Mouse (Mus musculus): Measurements from ENCODE around the gene 1700067K01Rik.

The 1700067K01Rik gene

DNA sequence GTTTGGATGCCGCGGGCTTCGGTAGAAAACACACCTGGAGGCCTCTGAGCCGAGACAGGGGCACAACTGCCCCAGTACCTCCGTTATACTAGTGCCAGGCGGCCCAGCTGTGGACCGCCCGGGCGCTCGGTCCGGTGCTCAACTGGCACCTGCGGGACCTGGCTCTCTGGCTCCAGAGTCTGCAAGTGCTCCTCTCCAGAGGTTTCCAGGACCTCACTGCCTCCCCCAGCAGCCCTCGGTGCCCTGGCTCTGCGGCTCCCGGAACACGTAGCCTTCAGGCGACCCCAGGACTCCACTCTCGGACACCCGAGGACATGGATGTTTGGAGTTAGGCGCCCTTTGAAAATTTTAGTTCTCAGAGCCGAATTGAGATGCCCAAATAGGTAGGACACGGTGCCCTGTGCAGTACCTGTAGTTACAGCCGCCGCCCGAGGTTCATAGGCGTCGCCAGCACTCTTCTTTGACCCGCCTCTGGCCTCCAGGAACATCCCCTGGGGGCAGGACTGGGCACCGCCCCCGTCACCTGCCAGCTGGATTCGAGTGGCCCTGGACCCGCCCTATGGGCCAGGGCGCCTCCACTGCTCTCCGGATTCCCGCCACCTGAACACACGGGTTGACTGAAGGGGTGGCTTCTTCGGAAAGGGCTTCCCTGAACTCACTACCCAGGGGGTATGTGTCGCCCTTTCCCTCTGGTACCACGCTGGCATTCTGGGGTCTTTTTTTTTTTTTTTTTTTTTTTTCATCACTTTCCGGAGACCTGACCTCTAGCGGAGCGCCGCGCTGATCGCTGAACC lies 10.6 kb downstream of the 1700067K01Rik start, which contains the start of gene 2210011C24Rik:
2210011C24Rik (minus strand) TSS at position 467 of the 794 bp plus-strand sequence.
- DNase-seq (ENCODE audit: low read depth), result no peak

DNA sequence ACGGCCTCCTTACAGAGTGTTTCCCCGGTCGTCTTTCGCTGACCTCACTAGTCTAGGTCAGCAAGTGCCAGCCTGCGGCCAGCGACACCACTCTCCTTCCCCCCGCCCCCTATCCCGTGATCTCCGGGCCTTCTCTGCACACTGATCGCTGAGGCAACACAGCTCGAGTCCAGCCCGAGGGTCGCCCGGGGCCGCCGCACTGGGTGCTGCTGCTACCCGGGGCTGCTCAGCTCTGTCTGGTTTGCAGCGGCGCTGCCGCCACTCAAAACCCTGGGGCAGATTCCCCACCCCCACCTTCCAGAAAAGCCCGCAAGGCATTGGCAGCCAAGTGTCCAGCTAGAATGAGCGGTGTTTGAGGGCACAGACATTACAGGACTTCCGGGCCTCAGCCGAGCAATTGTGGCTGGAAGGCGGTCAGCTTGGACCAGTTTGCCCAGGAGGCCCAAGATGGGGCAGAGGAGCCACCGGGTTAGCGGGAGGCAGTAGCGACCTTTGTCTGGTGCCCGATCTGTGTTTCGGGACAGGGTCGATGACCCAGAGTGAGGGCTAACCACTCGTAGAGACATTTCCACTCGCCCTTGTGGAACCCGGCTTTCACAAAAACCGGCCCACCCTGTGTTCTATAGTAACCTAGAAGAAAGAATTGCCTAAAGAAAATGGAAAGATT lies 11.3 kb downstream of the 1700067K01Rik start:
- no peak for DNase-seq (ENCODE audit: low read depth)

DNA sequence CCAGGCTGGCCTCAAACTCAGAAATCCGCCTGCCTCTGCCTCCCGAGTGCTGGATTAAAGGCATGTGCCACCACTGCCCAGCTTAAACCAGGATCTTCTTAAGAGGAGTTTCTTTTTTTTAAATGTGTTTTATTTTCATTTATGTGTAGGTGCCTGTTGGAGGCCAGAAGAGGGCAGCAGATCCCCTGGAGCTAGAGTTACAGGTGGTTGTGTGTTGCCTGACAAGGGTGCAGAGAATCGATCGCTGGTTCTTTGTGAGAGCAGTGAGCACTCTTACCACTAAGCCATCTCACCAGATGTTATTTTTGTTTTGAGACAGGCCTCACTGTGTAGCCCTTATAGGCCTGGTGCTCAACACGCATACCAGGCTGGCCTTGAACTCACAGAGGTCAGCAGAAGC lies 14.5 kb downstream of the 1700067K01Rik start:
- DNase-seq (ENCODE audit: low read depth), result no peak

DNA sequence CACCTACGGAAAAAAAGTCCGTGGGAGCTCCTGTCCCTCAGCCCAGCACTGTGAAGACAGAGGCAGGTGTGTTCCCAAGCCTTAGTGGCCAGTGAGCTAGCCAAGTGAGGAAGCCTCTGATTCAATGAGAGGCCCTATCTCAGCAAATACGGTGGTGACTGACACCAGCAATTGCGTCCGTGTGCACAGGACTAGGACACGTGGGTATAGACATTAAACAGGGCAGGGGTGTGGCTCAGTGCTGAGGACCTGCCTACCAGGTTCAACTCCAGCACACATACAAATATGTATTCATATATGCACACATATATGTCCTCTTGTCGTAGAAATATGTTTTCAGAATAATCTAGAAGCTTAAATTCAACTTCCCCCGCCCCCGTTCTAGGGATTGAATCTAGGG lies 18.4 kb downstream of the 1700067K01Rik start:
- no peak for DNase-seq (ENCODE audit: low read depth)

DNA sequence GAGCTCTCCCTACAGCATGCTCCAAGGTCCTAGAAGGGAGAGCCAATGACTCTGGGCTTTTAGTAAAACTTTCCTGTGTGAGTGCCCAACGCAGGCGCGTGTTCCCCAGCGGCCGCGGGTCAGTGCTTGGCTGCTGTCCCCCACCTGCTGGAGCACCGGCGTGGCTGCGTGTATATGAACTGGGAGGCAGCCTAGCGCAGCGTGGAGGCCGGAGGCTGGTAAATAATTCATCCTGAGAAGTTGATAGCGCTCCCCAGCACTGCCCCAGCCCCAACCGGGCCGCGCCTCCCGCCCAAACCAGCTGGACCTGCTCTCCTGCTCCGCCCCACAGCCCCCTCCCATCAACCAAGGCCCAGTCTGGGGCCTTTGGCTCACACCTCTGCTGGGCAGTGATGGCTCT lies 19.8 kb downstream of the 1700067K01Rik start, which contains the start of gene Palm3:
Palm3 (plus strand) TSS at position 376 of the 400 bp plus-strand sequence.
- no peak for DNase-seq (ENCODE audit: low read depth)

DNA sequence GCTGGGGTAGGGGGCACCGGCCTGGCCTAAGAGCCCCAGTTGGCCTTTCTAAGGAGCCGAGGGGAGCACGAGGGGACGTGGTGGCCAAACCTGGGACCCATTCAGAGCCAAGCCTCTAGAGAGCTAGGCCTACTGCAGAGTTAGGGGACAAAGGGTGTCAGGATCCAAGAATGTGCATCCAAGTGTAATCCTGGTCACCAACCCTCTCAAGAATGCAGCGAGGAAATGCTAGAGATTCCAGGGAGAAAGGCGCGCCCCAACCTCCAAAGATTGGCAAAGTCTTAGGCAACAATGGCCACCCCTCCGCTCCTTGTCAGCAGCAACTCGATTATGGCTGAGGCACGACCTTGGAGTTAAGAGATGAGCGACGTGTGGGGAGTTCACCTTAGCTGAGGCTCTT lies 20.3 kb downstream of the 1700067K01Rik start:
- no peak for DNase-seq (ENCODE audit: low read depth)

DNA sequence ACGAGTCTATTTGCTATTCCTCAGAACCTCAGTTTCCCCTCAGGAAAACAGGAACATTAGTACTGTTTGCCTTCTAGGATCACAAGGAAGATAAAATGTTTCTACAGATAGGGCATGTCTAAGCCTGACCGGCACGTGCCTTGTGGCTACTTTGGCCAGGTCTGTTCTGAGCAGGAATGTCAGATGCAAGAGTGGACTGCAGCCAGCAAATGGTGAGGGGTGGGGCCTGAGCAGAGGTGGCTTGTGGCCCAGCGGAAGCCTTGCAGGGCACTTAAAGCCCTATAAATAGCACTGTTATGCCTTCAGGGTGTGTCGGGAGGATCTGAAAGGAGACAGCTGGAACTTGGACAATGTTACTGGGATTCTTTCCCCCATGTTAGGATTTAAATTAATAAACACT lies 21.8 kb downstream of the 1700067K01Rik start:
- peak; percentile 48 for DNase-seq (ENCODE audit: low read depth)

DNA sequence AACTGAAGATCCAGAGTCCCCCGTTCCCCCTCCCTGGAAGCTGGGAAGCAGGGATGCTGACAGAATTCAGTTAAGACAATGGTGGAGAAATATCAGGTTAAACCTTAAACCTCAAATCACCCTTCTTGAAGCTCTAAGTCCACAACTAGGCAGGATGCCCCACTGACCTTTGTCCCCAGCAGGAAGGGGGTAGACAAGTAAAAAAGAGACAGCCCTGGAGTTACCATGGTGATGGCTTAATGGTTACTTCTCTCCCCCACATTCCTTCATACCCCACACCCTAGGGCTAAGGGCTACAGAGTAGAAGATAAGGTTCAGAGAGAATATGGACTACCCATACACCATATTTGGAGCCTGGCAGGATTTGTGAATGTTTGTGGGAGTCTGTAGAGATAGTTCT lies 22.3 kb downstream of the 1700067K01Rik start:
- DNase-seq (ENCODE audit: low read depth), result no peak

DNA sequence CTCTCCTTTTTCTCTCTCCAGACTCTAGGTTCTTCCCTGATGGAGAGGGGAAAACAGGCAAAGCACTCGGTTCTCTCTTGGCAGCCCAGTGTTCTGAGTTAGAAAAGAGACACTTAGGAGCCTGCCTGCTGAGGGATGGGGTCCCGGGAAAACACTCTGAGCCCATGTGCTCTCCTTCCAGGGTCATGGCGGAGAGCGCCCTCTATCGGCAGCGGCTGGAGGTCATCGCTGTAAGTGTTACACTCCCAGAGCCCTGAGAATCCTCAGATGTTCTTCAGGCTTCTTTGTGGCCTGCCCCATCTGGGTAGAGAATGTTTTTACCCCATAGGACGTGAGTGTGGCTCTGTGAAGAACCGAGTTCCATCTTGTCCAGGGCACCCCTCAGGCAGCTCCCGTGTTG lies 22.9 kb downstream of the 1700067K01Rik start:
- DNase-seq (ENCODE audit: low read depth), result peak; percentile 55

DNA sequence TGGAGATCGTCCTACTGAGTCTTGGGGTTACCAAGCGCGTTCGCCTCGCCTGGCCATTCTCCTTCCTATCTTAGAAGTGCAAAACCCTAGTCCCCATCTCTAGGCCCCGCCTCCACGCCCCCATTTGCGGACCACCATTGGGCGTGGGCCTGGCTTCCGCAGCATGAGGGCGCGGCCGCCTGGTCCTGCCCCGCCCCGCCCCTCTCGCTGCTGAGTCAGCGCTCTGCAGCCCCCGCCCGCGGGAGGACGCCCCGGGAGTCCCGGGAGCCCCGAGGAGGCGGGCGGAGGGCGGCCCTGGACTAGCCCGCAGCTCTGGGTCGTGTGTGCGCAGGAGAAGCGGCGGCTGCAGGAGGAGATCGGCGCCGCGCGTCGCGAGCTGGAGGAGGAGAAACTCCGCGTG lies 24.6 kb downstream of the 1700067K01Rik start:
- DNase-seq (ENCODE audit: low read depth), result no peak

DNA sequence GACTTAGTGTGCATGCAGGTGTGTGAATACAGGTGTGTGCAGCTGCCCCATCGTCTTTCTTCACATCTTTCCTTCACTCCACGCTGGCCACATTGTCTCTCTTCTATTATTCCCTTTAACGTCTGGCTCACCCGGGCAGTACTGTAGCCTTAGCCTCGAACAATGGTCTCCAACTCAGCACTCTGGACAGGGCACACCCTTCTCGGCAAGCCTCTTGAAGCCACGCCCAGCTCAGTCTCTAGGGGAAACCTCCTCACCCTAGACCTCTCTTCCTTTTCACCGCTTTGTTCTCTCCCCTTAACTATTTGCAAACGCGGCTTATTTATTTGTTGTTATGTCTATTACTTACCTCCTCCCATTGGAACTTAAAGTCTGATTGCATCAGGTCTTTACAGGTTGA lies 26.1 kb downstream of the 1700067K01Rik start:
- DNase-seq (ENCODE audit: low read depth), result no peak

DNA sequence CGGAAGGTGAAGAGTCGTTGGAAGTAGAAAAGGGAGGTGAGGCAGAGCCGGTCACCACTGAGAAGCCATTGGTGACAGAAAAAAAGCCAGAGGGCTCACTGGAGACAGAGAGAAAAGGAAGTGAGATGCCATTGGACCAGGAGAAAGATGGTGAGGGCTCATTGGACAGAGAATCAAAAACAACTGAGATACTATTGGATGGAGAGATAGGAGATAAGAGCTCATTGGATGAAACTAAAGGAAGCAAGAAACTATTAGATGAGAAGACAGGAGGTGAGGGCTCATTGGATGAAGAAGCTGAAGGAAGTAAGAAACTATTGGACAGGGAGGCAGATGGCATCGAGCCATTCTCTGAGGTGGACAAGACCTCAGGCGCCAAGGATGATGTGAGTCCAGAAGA lies 28.0 kb downstream of the 1700067K01Rik start:
- DNase-seq (ENCODE audit: low read depth), result peak; percentile 53

DNA sequence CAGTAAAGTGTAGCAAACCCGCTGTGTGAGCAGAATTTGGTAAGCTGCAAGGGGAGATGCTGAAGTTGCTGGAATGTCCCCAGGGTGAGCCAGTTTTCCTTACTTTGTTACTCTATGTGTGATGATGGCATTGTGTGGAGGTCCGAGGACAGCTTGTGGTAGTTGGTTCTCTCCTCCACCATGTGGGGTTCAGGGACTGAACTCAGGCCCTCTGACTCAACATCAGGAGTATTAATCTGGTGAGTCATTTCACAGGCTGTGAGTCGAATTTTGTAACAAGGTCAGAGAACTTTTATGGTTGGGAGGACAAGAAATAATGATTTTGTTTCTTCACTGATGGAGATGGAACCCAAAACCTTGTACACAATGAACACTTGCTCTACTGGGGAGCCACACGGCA lies 31.5 kb downstream of the 1700067K01Rik start:
- DNase-seq (ENCODE audit: low read depth), result no peak

DNA sequence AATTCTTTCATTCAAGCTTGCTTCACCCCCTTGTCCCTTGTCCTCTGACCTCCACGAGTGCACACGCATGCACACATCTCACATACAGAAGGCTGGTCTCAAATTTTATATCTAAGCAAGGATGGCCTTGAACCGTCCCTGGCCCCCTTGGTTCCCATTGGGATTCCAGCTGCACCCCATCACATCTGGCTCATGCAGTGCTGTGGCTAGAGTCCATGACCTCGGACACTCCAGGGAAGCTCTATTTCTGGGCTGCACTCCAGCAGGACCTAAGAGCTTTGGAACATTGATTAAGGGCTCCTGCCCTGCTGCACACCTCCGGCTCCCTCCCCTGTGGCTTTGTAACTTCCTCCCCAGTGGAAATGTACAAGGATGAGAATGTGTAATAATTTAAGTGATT lies 36.7 kb downstream of the 1700067K01Rik start:
- DNase-seq (ENCODE audit: low read depth), result no peak

DNA sequence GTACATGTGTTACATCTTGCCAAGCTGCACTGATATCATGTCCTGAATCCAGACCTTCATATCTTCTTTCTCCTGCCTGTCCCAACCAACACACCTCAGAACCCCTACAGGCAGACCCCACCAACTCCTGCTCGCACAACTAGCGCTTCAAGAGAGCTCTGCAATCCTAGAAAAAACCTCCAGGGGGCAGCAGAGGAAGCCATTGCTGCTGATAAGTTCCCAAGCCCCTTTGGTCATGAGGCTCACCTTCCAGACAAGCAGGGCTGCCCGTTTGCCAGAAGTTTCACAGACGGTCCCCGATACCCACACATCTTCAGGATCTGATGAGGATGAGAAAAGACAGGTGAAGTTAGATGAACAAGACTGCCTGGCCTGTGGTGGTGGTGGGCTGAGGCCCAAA lies 37.7 kb downstream of the 1700067K01Rik start:
- peak; percentile 80 for DNase-seq (ENCODE audit: low read depth)

DNA sequence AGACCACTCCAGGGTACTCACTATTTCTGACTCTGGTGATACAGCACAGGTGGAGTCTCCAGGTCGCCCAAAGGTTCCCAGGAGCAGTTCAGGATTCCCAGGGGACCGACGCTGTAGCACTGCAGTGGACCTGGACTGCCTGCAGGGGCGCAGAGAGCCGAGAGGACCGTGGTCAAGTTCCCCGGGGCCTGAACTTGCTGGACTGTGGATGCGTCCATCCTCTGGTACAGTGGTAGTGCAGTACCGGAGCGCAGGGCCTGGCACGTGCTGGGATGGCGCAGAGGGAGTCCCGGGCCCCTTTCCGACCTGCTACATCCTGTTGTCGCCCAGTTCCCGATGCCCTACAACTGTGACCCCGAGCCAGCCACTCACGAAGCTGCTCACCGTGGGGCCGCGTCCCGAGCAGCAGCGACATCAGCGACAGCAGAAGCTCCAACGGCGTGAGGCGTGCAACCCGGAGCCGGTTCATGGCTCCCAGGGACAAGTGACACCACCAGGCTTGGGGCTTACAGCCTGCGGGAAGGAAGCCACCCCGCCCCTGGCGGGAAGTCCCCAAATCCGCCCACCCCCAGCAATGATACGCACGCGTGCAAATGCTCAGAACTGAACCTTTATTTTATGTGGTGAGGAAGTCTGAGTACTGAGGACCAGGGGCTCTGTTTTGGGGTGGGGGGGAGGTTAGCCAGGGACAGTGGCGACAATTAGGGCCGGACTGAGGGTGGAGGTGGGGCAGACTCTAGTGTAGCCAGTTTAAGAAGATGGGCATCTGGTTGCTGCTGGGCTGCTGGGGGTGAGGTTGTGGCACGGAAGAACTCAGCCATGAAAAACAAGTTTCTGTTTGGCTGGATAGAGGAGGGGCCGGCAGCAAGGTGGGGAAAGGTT lies 41.0 kb downstream of the 1700067K01Rik start, which contains the start of gene Il27ra:
Il27ra (minus strand) TSS at position 524 of the 882 bp plus-strand sequence.
- DNase-seq (ENCODE audit: low read depth), result peak; percentile 58

DNA sequence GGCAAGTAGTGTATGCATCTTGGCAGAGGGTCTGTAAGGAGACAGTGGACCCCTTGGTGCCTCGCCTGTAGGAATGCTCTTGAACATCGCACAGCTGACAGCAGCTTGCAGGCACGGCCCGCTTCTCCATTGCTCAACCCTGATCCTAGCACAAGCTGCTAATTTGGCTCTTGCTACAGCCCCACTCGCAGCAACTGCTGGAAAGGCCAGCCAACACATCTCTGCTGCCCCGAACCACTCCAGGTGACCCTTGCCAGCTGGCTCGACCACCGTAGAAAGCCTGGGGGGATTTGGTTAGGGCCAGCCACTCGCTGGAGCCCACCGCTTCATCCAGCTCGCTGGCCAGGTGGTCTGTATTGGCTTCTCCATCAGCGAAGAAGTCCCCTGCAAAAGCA lies 41.6 kb downstream of the 1700067K01Rik start:
- no peak for DNase-seq (ENCODE audit: low read depth)

DNA sequence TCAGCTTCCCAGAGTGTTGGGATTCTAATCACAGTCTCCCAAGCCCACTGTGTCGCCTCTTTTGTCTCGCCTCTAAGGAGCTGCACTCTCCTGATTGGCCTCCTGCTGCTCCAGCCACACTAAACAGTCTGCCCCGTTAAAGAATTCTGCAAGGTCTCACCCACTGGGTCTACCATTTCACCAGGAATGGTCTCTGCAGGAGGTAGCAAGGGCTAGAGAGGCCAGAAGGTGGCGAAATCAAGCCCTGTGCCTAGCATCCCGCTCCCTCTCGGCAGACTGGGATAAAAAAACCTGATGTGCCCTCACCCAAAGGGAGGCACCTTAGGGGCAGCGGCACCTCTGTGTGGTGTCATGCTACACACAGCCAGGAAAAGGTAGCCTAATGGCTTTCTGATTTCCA lies 42.8 kb downstream of the 1700067K01Rik start:
- no peak for DNase-seq (ENCODE audit: low read depth)

DNA sequence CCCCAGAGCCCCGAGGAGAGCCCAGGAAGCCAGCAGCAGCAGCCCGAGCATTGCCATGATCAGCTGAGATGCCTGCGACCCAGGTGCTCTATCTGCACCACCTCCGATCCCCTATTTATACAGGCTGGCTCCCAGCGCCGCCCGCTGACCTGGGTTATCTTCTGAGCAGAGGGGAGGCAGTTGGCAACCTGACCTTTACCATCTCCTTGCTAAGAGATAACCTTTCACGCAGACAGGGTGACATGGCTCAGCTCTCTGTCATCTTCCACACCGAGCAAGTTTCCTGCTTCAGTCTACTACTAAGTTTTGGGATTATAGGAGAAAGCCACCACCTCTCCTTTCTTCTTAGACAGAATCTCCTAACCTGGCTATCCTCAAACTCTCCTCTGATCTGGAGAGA lies 43.6 kb downstream of the 1700067K01Rik start, which contains the start of gene Rln3:
Rln3 (minus strand) TSS at position 101 of the 400 bp plus-strand sequence.
- DNase-seq (ENCODE audit: low read depth), result no peak

DNA sequence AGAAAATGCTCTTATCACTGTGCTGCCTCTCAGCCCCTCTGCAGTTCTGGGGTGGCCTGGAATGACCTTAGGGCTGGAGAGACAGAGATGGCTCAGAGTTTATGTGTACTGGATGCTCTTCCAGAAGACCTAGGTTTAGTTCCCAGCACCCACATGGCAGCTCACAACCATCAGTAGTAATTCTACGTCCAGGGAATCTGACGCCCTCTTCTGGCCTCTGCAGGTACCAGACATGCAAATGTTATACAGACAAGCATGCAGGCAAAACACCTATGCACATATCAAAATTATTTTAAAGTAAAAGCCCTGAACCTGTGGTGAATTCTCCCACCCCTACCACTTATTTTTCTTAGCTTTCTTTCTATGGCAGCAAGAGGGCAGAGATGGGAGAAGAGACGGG lies 45.2 kb downstream of the 1700067K01Rik start:
- no peak for DNase-seq (ENCODE audit: low read depth)

DNA sequence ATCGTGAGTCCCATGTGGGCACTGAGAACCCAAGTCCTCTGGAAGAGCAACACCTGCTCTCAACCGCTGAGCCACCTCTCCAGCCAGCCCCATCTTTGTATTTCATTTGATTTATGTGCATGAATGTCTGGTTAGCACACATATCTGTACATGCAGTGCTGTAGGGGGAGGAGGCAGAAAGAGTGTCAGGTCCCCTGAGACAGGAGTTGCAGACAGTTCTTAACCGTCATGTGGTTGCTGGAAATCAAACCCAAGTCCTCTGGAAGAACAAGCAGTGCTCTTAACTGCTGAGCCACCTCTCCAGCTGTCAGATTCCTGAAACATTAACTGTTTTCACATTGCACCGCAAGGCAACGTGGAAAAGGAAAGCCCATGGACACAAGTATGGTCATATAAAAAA lies 46.9 kb downstream of the 1700067K01Rik start:
- no peak for DNase-seq (ENCODE audit: low read depth)

DNA sequence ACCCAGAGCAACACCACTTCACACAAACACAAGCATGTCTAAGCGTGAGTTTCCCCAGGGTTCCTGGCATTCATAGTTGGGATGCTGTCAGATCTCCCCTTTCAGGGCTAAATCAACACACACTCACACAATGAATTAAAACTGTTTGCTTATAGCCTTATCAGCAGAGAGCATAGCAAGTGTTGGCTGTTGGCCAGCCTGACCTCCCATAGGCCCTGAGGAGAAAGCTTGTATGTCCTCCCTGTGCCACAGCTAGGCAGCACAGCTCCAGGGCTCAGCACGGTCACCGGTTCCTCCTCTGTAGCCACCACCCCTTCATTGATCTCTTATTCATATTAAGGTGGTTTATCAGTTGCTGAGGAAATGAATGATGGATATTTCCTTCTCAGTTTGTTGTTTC lies 51.4 kb downstream of the 1700067K01Rik start:
- peak; percentile 81 for DNase-seq (ENCODE audit: low read depth)
